Mouse (Mus musculus): ENCODE data around the gene Nktr. TPM values are rescaled to one million over a fixed set of nuclear protein-coding genes. Genes with fewer than 3 reads are reported as not detected.

Gene Nktr
- polyA plus RNA-seq (2014; fragmentation: Nextera tagmentation; extraction: Ambion mirVana) = 56.2 and 64.1 TPM in 2 replicates

GRCm38 (mm10) chr9:121718792-121719318, at the start of gene Nktr:
Gene Nktr, plus strand, starts transcription at chr9:121719169.
- peak within 1 kb of the TSS; percentile 69 for H3K4me3 ChIP-seq (replicated peaks; ENCODE audit: low read length)
- H3K27me3 ChIP-seq (ENCODE audit: control insufficient read depth, insufficient read depth, low read length) = no peaks in the 10 kb centered on the region
- H3K36me3 ChIP-seq (replicated peaks; ENCODE audit: control insufficient read depth, insufficient read depth) = peaks cover 3% of the 10 kb centered on the region; the same call in 1 of the 2 replicates
- peak; percentile 99 for ATAC-seq (ENCODE audit: low FRiP score)
- H3K27ac ChIP-seq = peak within 1 kb of the TSS; percentile 88
- under 1% methylated on average over 61 of the region's 61 CpGs for WGBS
- peak; percentile 98 for DNase-seq (ENCODE audit: low spot score)
- H3K9me3 ChIP-seq (ENCODE audit: control insufficient read depth, low read length) = no peaks in the 10 kb centered on the region
- peak within 1 kb of the TSS; percentile 95 for H3K4me2 ChIP-seq (replicated peaks)
- H3K4me1 ChIP-seq (replicated peaks; ENCODE audit: control insufficient read depth, insufficient read depth, low read length) = peaks cover 16% of the 10 kb centered on the region
- H3K9ac ChIP-seq = peak within 1 kb of the TSS; percentile 81

- Histone ChIP-seq H3K9ac (peak overlapping the region; percentile 42), H3K4me2 (replicated peaks) (peak overlapping the region; percentile 60), H3K36me3 (replicated peaks; ENCODE audit: control insufficient read depth, insufficient read depth) (no peaks in the 10 kb centered on the region), H3K4me3 (replicated peaks; ENCODE audit: low read length) (peak overlapping the region; percentile 27), H3K27ac (no peak overlapping the region), H3K27me3 (ENCODE audit: control insufficient read depth, insufficient read depth, low read length) (0 out of 2 replicates have a peak, but pooled peaks cover 8% of the 10 kb centered on the region), H3K4me1 (replicated peaks; ENCODE audit: control insufficient read depth, insufficient read depth, low read length) (peaks cover 12% of the 10 kb centered on the region; the same call in 1 of the 2 replicates), H3K9me3 (ENCODE audit: control insufficient read depth, low read length) (no peaks in the 10 kb centered on the region)
- DNase-seq (ENCODE audit: low spot score) (peak; percentile 68), ATAC-seq (ENCODE audit: low FRiP score) (peak; percentile 61)
- under 1% methylated on average over 28 of the region's 28 CpGs for WGBS
Observed at GRCm38 (mm10) chr9:121669348-121669791, 49.6 kb upstream of the Nktr start.

DNA sequence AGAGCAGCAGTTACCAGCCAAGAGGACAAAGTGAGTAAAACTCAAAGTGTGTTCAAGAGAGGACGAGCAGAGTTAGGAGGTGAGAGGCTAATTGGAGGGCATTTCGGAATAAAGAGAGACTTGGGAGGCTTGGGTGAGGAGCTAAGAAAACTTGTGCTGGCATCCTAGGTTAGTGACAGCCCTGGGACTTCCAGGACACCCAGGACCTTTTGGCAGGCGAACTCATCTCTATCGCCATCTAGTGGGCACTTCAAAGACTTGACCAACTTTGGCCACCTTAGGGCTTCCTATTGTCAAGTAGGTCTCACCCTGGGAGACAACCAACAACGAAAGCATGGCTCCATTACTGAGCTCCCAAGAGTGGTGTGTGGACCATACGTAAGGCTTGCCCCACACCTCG, 47.7 kb upstream of the Nktr start:
- 18% methylated on average over 7 of the region's 7 CpGs for WGBS
- H3K27me3 ChIP-seq (ENCODE audit: control insufficient read depth, insufficient read depth, low read length) = 0 out of 2 replicates have a peak, but pooled peaks cover 8% of the 10 kb centered on the region
- no peak overlapping the region for H3K9ac ChIP-seq
- no peaks in the 10 kb centered on the region for H3K36me3 ChIP-seq (replicated peaks; ENCODE audit: control insufficient read depth, insufficient read depth)
- DNase-seq (ENCODE audit: low spot score) = peak; percentile 68
- H3K4me1 ChIP-seq (replicated peaks; ENCODE audit: control insufficient read depth, insufficient read depth, low read length) = peaks cover 12% of the 10 kb centered on the region; the same call in 1 of the 2 replicates
- no peak for ATAC-seq (ENCODE audit: low FRiP score)
- no peaks in the 10 kb centered on the region for H3K9me3 ChIP-seq (ENCODE audit: control insufficient read depth, low read length)
- no peak overlapping the region for H3K4me3 ChIP-seq (replicated peaks; ENCODE audit: low read length)
- H3K27ac ChIP-seq = no peak overlapping the region
- no peak overlapping the region for H3K4me2 ChIP-seq (replicated peaks)

DNA sequence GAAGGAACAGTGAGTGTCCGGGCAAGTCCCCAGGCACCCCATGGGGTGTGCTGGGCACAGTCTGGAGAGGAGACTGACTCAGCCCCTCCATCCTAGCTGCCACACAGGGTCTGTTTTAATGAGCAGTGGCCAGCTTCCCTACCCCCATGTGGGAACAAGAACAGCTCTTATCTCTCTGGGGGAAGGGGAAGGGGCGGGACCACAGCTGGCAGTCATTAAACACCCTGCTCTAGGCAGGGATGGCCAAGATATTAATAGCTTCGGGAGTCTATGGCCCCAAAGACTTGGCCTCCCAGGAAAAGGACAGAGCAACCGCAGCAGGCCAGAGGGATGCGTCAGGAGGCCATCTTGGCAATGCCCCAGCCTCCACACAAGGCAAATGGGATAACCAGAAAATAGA, 46.7 kb upstream of the Nktr start:
- WGBS = 66% methylated on average over 5 of the region's 5 CpGs
- H3K27me3 ChIP-seq (ENCODE audit: control insufficient read depth, insufficient read depth, low read length) = 0 out of 2 replicates have a peak, but pooled peaks cover 8% of the 10 kb centered on the region
- no peak overlapping the region for H3K4me2 ChIP-seq (replicated peaks)
- no peak for DNase-seq (ENCODE audit: low spot score)
- no peak overlapping the region for H3K27ac ChIP-seq
- ATAC-seq (ENCODE audit: low FRiP score) = no peak
- no peak overlapping the region for H3K4me3 ChIP-seq (replicated peaks; ENCODE audit: low read length)
- no peaks in the 10 kb centered on the region for H3K9me3 ChIP-seq (ENCODE audit: control insufficient read depth, low read length)
- no peak overlapping the region for H3K9ac ChIP-seq
- H3K4me1 ChIP-seq (replicated peaks; ENCODE audit: control insufficient read depth, insufficient read depth, low read length) = peaks cover 7% of the 10 kb centered on the region; the same call in 1 of the 2 replicates
- no peaks in the 10 kb centered on the region for H3K36me3 ChIP-seq (replicated peaks; ENCODE audit: control insufficient read depth, insufficient read depth)

DNA sequence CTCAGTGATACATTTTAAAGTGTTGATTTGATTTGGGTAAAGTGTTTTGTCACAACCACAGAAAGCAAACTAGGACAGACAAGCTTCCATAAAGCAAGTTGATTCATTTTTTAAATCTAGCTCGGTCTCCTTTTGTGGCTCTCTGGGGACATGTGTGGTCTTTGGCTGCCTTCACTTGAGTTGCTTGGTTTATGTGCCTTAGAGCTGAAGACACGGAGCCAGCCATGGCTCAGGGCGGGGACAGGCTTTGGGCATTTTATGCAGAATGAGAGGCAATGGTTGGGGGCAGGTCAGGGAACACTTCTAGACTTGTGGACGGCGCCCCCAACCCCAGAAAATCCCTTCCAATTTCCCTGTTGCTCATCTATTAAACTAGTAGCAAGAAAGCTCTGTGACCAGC, 45.3 kb upstream of the Nktr start:
- H3K4me1 ChIP-seq (replicated peaks; ENCODE audit: control insufficient read depth, insufficient read depth, low read length) = peaks cover 4% of the 10 kb centered on the region; the same call in 1 of the 2 replicates
- H3K9me3 ChIP-seq (ENCODE audit: control insufficient read depth, low read length) = no peaks in the 10 kb centered on the region
- H3K27me3 ChIP-seq (ENCODE audit: control insufficient read depth, insufficient read depth, low read length) = 0 out of 2 replicates have a peak, but pooled peaks cover 4% of the 10 kb centered on the region
- H3K4me3 ChIP-seq (replicated peaks; ENCODE audit: low read length) = no peak overlapping the region
- no peak overlapping the region for H3K27ac ChIP-seq
- DNase-seq (ENCODE audit: low spot score) (no peak), ATAC-seq (ENCODE audit: low FRiP score) (no peak)
- H3K9ac ChIP-seq = no peak overlapping the region
- no peaks in the 10 kb centered on the region for H3K36me3 ChIP-seq (replicated peaks; ENCODE audit: control insufficient read depth, insufficient read depth)
- WGBS = 90% methylated on average over 5 of the region's 5 CpGs
- H3K4me2 ChIP-seq (replicated peaks) = no peak overlapping the region

- H3K36me3 ChIP-seq (replicated peaks; ENCODE audit: control insufficient read depth, insufficient read depth) = no peaks in the 10 kb centered on the region
- no peaks in the 10 kb centered on the region for H3K9me3 ChIP-seq (ENCODE audit: control insufficient read depth, low read length)
- H3K9ac ChIP-seq = no peak overlapping the region
- peaks cover 2% of the 10 kb centered on the region; the same call in 1 of the 2 replicates for H3K4me1 ChIP-seq (replicated peaks; ENCODE audit: control insufficient read depth, insufficient read depth, low read length)
- H3K27me3 ChIP-seq (ENCODE audit: control insufficient read depth, insufficient read depth, low read length) = no peaks in the 10 kb centered on the region
- no peak overlapping the region for H3K27ac ChIP-seq
- WGBS = 91% methylated on average over 9 of the region's 9 CpGs
- DNase-seq (ENCODE audit: low spot score) = no peak
- H3K4me3 ChIP-seq (replicated peaks; ENCODE audit: low read length) = no peak overlapping the region
- ATAC-seq (ENCODE audit: low FRiP score) = no peak
- no peak overlapping the region for H3K4me2 ChIP-seq (replicated peaks)
Observed at GRCm38 (mm10) chr9:121675011-121675410, 44.0 kb upstream of the Nktr start.

- Histone ChIP-seq H3K36me3 (replicated peaks; ENCODE audit: control insufficient read depth, insufficient read depth) (no peaks in the 10 kb centered on the region), H3K4me2 (replicated peaks) (no peak overlapping the region), H3K27me3 (ENCODE audit: control insufficient read depth, insufficient read depth, low read length) (no peaks in the 10 kb centered on the region), H3K4me1 (replicated peaks; ENCODE audit: control insufficient read depth, insufficient read depth, low read length) (0 out of 2 replicates have a peak, but pooled peaks cover 2% of the 10 kb centered on the region), H3K4me3 (replicated peaks; ENCODE audit: low read length) (no peak overlapping the region), H3K9me3 (ENCODE audit: control insufficient read depth, low read length) (no peaks in the 10 kb centered on the region), H3K27ac (no peak overlapping the region), H3K9ac (no peak overlapping the region)
- 80% methylated on average over 2 of the region's 2 CpGs for WGBS
- DNase-seq (ENCODE audit: low spot score) (no peak), ATAC-seq (ENCODE audit: low FRiP score) (no peak)
Observed at GRCm38 (mm10) chr9:121675556-121675955, 43.4 kb upstream of the Nktr start.

DNA sequence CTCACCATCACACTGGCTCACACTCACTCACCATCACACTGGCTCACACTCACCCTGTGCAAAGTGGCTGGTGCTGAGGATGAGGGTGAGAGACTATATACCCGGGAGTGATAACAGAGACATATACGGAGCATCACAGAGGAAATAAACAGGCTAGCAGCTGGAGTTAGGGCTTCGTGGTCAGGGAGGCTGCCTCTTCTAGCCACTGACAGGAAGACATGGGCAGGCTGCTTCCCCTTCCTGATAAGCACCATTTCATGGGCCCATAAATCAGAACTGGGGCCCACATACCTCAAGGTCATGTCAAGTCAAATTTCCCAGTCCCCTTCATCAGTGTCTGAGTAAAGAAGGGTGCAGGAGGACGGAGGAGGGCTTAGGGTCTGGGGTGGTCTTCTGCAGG, 41.9 kb upstream of the Nktr start:
- WGBS = 86% methylated on average over 4 of the region's 4 CpGs
- peaks cover 7% of the 10 kb centered on the region for H3K36me3 ChIP-seq (replicated peaks; ENCODE audit: control insufficient read depth, insufficient read depth)
- H3K4me1 ChIP-seq (replicated peaks; ENCODE audit: control insufficient read depth, insufficient read depth, low read length) = 0 out of 2 replicates have a peak, but pooled peaks cover 2% of the 10 kb centered on the region
- H3K9me3 ChIP-seq (ENCODE audit: control insufficient read depth, low read length) = no peaks in the 10 kb centered on the region
- no peak overlapping the region for H3K4me2 ChIP-seq (replicated peaks)
- H3K9ac ChIP-seq = no peak overlapping the region
- ATAC-seq (ENCODE audit: low FRiP score) (no peak), DNase-seq (ENCODE audit: low spot score) (no peak)
- H3K4me3 ChIP-seq (replicated peaks; ENCODE audit: low read length) = no peak overlapping the region
- H3K27me3 ChIP-seq (ENCODE audit: control insufficient read depth, insufficient read depth, low read length) = no peaks in the 10 kb centered on the region
- no peak overlapping the region for H3K27ac ChIP-seq

DNA sequence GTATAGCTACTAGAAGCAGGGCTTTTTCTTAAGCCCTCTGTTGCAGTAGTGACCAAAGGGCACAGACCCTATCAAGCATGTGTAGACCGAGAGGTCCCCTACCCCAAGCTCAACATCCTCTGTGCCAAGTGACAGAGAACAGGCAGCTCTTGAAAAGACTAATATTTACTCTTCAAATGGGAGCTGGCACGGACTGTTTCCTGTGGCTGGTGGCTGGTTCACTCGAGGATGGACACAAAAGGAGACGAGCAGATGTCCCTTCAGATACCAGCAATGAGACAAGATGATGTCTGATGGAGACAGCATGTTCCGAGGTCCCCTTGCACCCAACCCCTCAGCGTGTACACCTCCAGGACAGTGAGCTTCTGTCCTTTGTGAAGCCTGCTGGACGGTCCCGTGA, 41.5 kb upstream of the Nktr start:
- Histone ChIP-seq H3K4me3 (replicated peaks; ENCODE audit: low read length) (no peak overlapping the region), H3K27me3 (ENCODE audit: control insufficient read depth, insufficient read depth, low read length) (no peaks in the 10 kb centered on the region), H3K4me2 (replicated peaks) (no peak overlapping the region), H3K27ac (no peak overlapping the region), H3K4me1 (replicated peaks; ENCODE audit: control insufficient read depth, insufficient read depth, low read length) (0 out of 2 replicates have a peak, but pooled peaks cover 2% of the 10 kb centered on the region), H3K9me3 (ENCODE audit: control insufficient read depth, low read length) (no peaks in the 10 kb centered on the region), H3K9ac (no peak overlapping the region), H3K36me3 (replicated peaks; ENCODE audit: control insufficient read depth, insufficient read depth) (peaks cover 11% of the 10 kb centered on the region)
- no peak for ATAC-seq (ENCODE audit: low FRiP score)
- no peak for DNase-seq (ENCODE audit: low spot score)
- 76% methylated on average over 8 of the region's 8 CpGs for WGBS
